Comparison of ENCODE assay signal across 15 mouse cellular contexts in the genomic region with DNA sequence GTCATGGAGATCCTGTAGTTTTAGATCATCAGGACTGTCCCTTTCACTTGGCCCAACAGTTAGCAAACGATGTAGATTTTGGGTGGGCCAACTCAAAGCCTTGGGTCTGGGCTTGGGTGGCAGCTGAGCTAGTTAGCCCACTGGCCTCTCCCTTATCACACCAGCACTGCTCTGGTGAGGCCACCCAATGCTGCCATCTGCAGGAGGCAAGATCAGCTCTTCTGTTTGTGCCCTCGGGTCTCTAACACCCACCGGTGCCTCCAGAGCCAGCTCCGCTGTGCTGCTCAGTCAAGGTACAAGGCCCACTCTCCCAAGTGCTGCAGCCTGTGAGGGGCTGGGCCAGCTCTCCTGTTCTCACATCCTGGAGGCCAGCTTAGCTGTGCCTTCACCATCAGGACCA. TPM values are rescaled to one million over a fixed set of nuclear protein-coding genes. Genes with fewer than 3 reads are reported as not detected.
DNase-seq lines count a peak whose midpoint lies in the region; ATAC-seq lines count a peak whose summit lies in the region.
"Had no signal": no experiment of that assay in that cellular context is flagged by ENCODE, and none has a peak within 500 bp of the region (broad histone marks: within the 10 kb centered on the region; RNA-seq: fewer than 3 reads in every experiment).

No protein-coding gene starts in this region.

- H3K4me3 ChIP-seq in kidney, embryonic 16.5 days (ENCODE audit: low read length), result no peak overlapping the region
- H3K4me3 ChIP-seq: heart, embryonic 12.5 days; neural tube, embryonic 15.5 days; stomach, embryonic 15.5 days had no signal

- DNase-seq in kidney, adult 18-20 months, result no peak
- peak; percentile 67 for DNase-seq in CD4-positive, CD25-positive, alpha-beta regulatory T cell, adult 2 months (ENCODE audit: low read depth, low spot score)
- DNase-seq in induced T-regulatory cell, adult 2 months (ENCODE audit: low read depth), result peak; percentile 66
- DNase-seq in spleen, postnatal 4 days (ENCODE audit: low spot score in 2 of 2), result peak; percentile 56 to 75
- DNase-seq in gastrocnemius, postnatal 4 days (ENCODE audit: low spot score in 2 of 2), result no peak
- no peak for DNase-seq in cerebellum, adult 11-12 months
- DNase-seq in embryo, embryonic 10.5 days (ENCODE audit: low spot score), result no peak
- DNase-seq: adrenal gland, postnatal 10 days had no signal

- no peaks in the 10 kb centered on the region for H3K36me3 ChIP-seq in kidney, embryonic 16.5 days (ENCODE audit: insufficient read depth, low read length)
- H3K36me3 ChIP-seq: G1E; heart, embryonic 12.5 days; neural tube, embryonic 15.5 days; stomach, embryonic 15.5 days had no signal

- H3K4me1 ChIP-seq in kidney, embryonic 16.5 days (ENCODE audit: insufficient read depth, low read length), result no peaks in the 10 kb centered on the region
- H3K4me1 ChIP-seq: stomach, embryonic 15.5 days had no signal

- H3K4me2 ChIP-seq in kidney, embryonic 16.5 days (replicated peaks; ENCODE audit: low read depth, low read length), result no peak overlapping the region
- H3K4me2 ChIP-seq: heart, embryonic 12.5 days; neural tube, embryonic 15.5 days; stomach, embryonic 15.5 days had no signal

- ATAC-seq in kidney, embryonic 16.5 days (ENCODE audit: low FRiP score, low TSS enrichment), result 0 out of 2 replicates have a peak, but pooled peaks have one; percentile 27
- ATAC-seq: forebrain, embryonic 16.5 days had no signal

- H3K27me3 ChIP-seq in kidney, embryonic 16.5 days (ENCODE audit: insufficient read depth, low read length), result no peaks in the 10 kb centered on the region
- H3K27me3 ChIP-seq: heart, embryonic 12.5 days; neural tube, embryonic 15.5 days; stomach, embryonic 15.5 days had no signal

- H3K27ac ChIP-seq in kidney, embryonic 16.5 days (ENCODE audit: low read length), result no peak overlapping the region
- H3K27ac ChIP-seq: neural tube, embryonic 15.5 days; stomach, embryonic 15.5 days had no signal

- H3K9ac ChIP-seq in kidney, embryonic 16.5 days (replicated peaks; ENCODE audit: low read length), result no peak overlapping the region
- H3K9ac ChIP-seq: heart, embryonic 12.5 days; neural tube, embryonic 15.5 days; stomach, embryonic 15.5 days had no signal

- H3K9me3 ChIP-seq in kidney, embryonic 16.5 days (ENCODE audit: low read length), result no peaks in the 10 kb centered on the region
- H3K9me3 ChIP-seq: G1E; heart, embryonic 12.5 days; neural tube, embryonic 15.5 days; stomach, embryonic 15.5 days had no signal

- 82% methylated on average over 4 of the region's 4 CpGs for WGBS in kidney, embryonic 16.5 days

RNA-seq across cellular contexts. Expression of gene Dusp11, which starts 5.2 kb away (rescaled TPM):
- polyA plus RNA-seq in kidney, embryonic 16.5 days (2015; fragmentation: Nextera tagmentation; extraction: Ambion mirVana), result 40.5 and 48.3 TPM in 2 replicates
- total RNA-seq in gastrocnemius, postnatal 4 days (2021), result 10 to 100 TPM; 61.6 to 72.7 TPM

RNA-seq across cellular contexts. Expression of gene Figla, which starts 49.3 kb away (rescaled TPM):
- not detected in 2 replicates for polyA plus RNA-seq in kidney, embryonic 16.5 days (2015; fragmentation: Nextera tagmentation; extraction: Ambion mirVana)
- not detected for total RNA-seq in gastrocnemius, postnatal 4 days (2021)
- total RNA-seq: adrenal gland, postnatal 10 days; G1E; left cerebral cortex, adult 18-20 months had no signal
- polyA plus RNA-seq: forebrain, embryonic 16.5 days; G1E; heart, embryonic 12.5 days; neural tube, embryonic 15.5 days; stomach, embryonic 15.5 days had no signal

RNA-seq across cellular contexts. Expression of gene Nat8f1, which starts 51.2 kb away (rescaled TPM):
- 96.6 and 128 TPM in 2 replicates for polyA plus RNA-seq in kidney, embryonic 16.5 days (2015; fragmentation: Nextera tagmentation; extraction: Ambion mirVana)
- 1 to 10 TPM; 1.6 to 1.9 TPM for total RNA-seq in gastrocnemius, postnatal 4 days (2021)

RNA-seq across cellular contexts. Expression of gene Tprkb, which starts 55.0 kb away (rescaled TPM):
- 35.3 and 41.1 TPM in 2 replicates for polyA plus RNA-seq in kidney, embryonic 16.5 days (2015; fragmentation: Nextera tagmentation; extraction: Ambion mirVana)
- 10 to 100 TPM; 25.7 to 25.8 TPM for total RNA-seq in gastrocnemius, postnatal 4 days (2021)

Comparison
In these comparisons a context has a peak if more than half of its experiments do, and no peak if none do; other contexts are left out.
1. DNase-seq: peak in CD4-positive, CD25-positive, alpha-beta regulatory T cell, adult 2 months (single experiment), induced T-regulatory cell, adult 2 months (single experiment) and spleen, postnatal 4 days (2 of 2); none in kidney, adult 18-20 months (single experiment), gastrocnemius, postnatal 4 days (0 of 2), cerebellum, adult 11-12 months (single experiment) and embryo, embryonic 10.5 days (single experiment).